Comparison of ENCODE assay signal across 8 mouse cellular contexts in genomic region chr7:142284615-142285080, GRCm38 (mm10). TPM values are rescaled to one million over a fixed set of nuclear protein-coding genes. Genes with fewer than 3 reads are reported as not detected.
DNase-seq lines count a peak whose midpoint lies in the region; ATAC-seq lines count a peak whose summit lies in the region.

No protein-coding gene starts in this region.

- H3K27ac ChIP-seq in brown adipose tissue, adult 24 weeks (replicated peaks; ENCODE audit: low read depth, low read length), result peak overlapping the region; percentile 65
- H3K27ac ChIP-seq in heart, embryonic 13.5 days (replicated peaks), result peak overlapping the region; percentile 87
- peak overlapping the region; percentile 55 for H3K27ac ChIP-seq in liver, embryonic 12.5 days
- H3K27ac ChIP-seq in stomach, embryonic 15.5 days, result peak overlapping the region; percentile 89

- H3K27me3 ChIP-seq in heart, embryonic 13.5 days (replicated peaks), result no peaks in the 10 kb centered on the region; the same call in 1 of the 2 replicates
- peaks cover 60% of the 10 kb centered on the region for H3K27me3 ChIP-seq in liver, embryonic 12.5 days (replicated peaks)
- H3K27me3 ChIP-seq in stomach, embryonic 15.5 days (replicated peaks), result no peaks in the 10 kb centered on the region

- no peaks in the 10 kb centered on the region for H3K4me1 ChIP-seq in brown adipose tissue, adult 24 weeks (ENCODE audit: control insufficient read depth, insufficient read depth, insufficient read length, low read length)
- peaks cover 34% of the 10 kb centered on the region for H3K4me1 ChIP-seq in heart, embryonic 13.5 days
- peaks cover 12% of the 10 kb centered on the region for H3K4me1 ChIP-seq in liver, embryonic 12.5 days
- H3K4me1 ChIP-seq in stomach, embryonic 15.5 days, result 0 out of 2 replicates have a peak, but pooled peaks cover 7% of the 10 kb centered on the region

- peak overlapping the region; percentile 87 for H3K9ac ChIP-seq in heart, embryonic 13.5 days
- H3K9ac ChIP-seq in liver, embryonic 12.5 days, result peak overlapping the region; percentile 61
- H3K9ac ChIP-seq in stomach, embryonic 15.5 days, result peak overlapping the region; percentile 48; the same call in 1 of the 2 replicates

- WGBS in heart, embryonic 13.5 days, result under 1% methylated on average over 19 of the region's 19 CpGs
- WGBS in liver, embryonic 12.5 days (ENCODE audit: insufficient replicate concordance), result under 1% methylated on average over 19 of the region's 19 CpGs
- under 1% methylated on average over 19 of the region's 19 CpGs for WGBS in stomach, embryonic 15.5 days

- H3K36me3 ChIP-seq in heart, embryonic 13.5 days, result no peaks in the 10 kb centered on the region
- H3K36me3 ChIP-seq in liver, embryonic 12.5 days, result no peaks in the 10 kb centered on the region
- no peaks in the 10 kb centered on the region for H3K36me3 ChIP-seq in stomach, embryonic 15.5 days

- peak; percentile 58; the same call in 1 of the 2 replicates for ATAC-seq in heart, embryonic 13.5 days (ENCODE audit: extremely low read depth, insufficient number of reproducible peaks, low FRiP score, low TSS enrichment)
- no peak for ATAC-seq in liver, embryonic 12.5 days
- peak; percentile 83; the same call in 1 of the 2 replicates for ATAC-seq in stomach, embryonic 15.5 days (ENCODE audit: insufficient read depth, low FRiP score, low read depth)

- H3K4me3 ChIP-seq in brown adipose tissue, adult 24 weeks (ENCODE audit: insufficient read depth, low read depth, low read length), result peak overlapping the region; percentile 87
- H3K4me3 ChIP-seq in heart, embryonic 13.5 days, result peak overlapping the region; percentile 66
- H3K4me3 ChIP-seq in liver, embryonic 12.5 days, result peak overlapping the region; percentile 61
- H3K4me3 ChIP-seq in stomach, embryonic 15.5 days (replicated peaks), result peak overlapping the region; percentile 59

- peak; percentile 90 for DNase-seq in CD4-positive, CD25-positive, alpha-beta regulatory T cell, adult 2 months (ENCODE audit: low read depth, low spot score)
- DNase-seq in fat pad, adult 2 months (ENCODE audit: extremely low read depth, low read depth, low spot score), result peak; percentile 30
- DNase-seq in kidney, postnatal 10 days, result peak; percentile 96
- peak; percentile 78 to 85 for DNase-seq in natural killer cell, adult 2 months (ENCODE audit: low spot score in 2 of 2)

- H3K4me2 ChIP-seq in heart, embryonic 13.5 days, result peak overlapping the region; percentile 88
- peak overlapping the region; percentile 85 for H3K4me2 ChIP-seq in liver, embryonic 12.5 days
- peak overlapping the region; percentile 74 for H3K4me2 ChIP-seq in stomach, embryonic 15.5 days

- H3K9me3 ChIP-seq in heart, embryonic 13.5 days, result no peaks in the 10 kb centered on the region
- H3K9me3 ChIP-seq in liver, embryonic 12.5 days (replicated peaks), result no peaks in the 10 kb centered on the region
- H3K9me3 ChIP-seq in stomach, embryonic 15.5 days, result no peaks in the 10 kb centered on the region

RNA-seq across cellular contexts. Expression of gene Gm4559, which starts 10.5 kb away (rescaled TPM):
- polyA plus RNA-seq in brown adipose tissue, adult 24 weeks (2012; ENCODE audit: insufficient read depth, insufficient read length, missing spikeins), result not detected in 2 replicates
- polyA plus RNA-seq in heart, embryonic 13.5 days (2015; fragmentation: Nextera tagmentation; extraction: Ambion mirVana), result not detected in 2 replicates
- not detected in 2 replicates for polyA plus RNA-seq in liver, embryonic 12.5 days (2016; fragmentation: Nextera tagmentation; extraction: Ambion mirVana)
- not detected in 2 replicates for polyA plus RNA-seq in stomach, embryonic 15.5 days (2015; fragmentation: Nextera tagmentation; extraction: Ambion mirVana)

RNA-seq across cellular contexts. Expression of gene Krtap5-1, which starts 12.3 kb away (rescaled TPM):
- polyA plus RNA-seq in brown adipose tissue, adult 24 weeks (2012; ENCODE audit: insufficient read depth, insufficient read length, missing spikeins), result not detected in 2 replicates
- not detected in 2 replicates for polyA plus RNA-seq in heart, embryonic 13.5 days (2015; fragmentation: Nextera tagmentation; extraction: Ambion mirVana)
- polyA plus RNA-seq in liver, embryonic 12.5 days (2016; fragmentation: Nextera tagmentation; extraction: Ambion mirVana), result not detected in 2 replicates
- polyA plus RNA-seq in stomach, embryonic 15.5 days (2015; fragmentation: Nextera tagmentation; extraction: Ambion mirVana), result not detected in 2 replicates

RNA-seq across cellular contexts. Expression of gene Krtap5-4, which starts 18.7 kb away (rescaled TPM):
- not detected in 2 replicates for polyA plus RNA-seq in brown adipose tissue, adult 24 weeks (2012; ENCODE audit: insufficient read depth, insufficient read length, missing spikeins)
- polyA plus RNA-seq in heart, embryonic 13.5 days (2015; fragmentation: Nextera tagmentation; extraction: Ambion mirVana), result not detected in 2 replicates
- not detected in 2 replicates for polyA plus RNA-seq in liver, embryonic 12.5 days (2016; fragmentation: Nextera tagmentation; extraction: Ambion mirVana)
- not detected in 2 replicates for polyA plus RNA-seq in stomach, embryonic 15.5 days (2015; fragmentation: Nextera tagmentation; extraction: Ambion mirVana)

RNA-seq across cellular contexts. Expression of gene Gm2431, which starts 26.5 kb away (rescaled TPM):
- polyA plus RNA-seq in brown adipose tissue, adult 24 weeks (2012; ENCODE audit: insufficient read depth, insufficient read length, missing spikeins), result not detected in 2 replicates
- not detected in 2 replicates for polyA plus RNA-seq in heart, embryonic 13.5 days (2015; fragmentation: Nextera tagmentation; extraction: Ambion mirVana)
- polyA plus RNA-seq in liver, embryonic 12.5 days (2016; fragmentation: Nextera tagmentation; extraction: Ambion mirVana), result not detected in 2 replicates
- polyA plus RNA-seq in stomach, embryonic 15.5 days (2015; fragmentation: Nextera tagmentation; extraction: Ambion mirVana), result not detected in 2 replicates

RNA-seq across cellular contexts. Expression of gene Gm40460, which starts 43.8 kb away (rescaled TPM):
- not detected in 2 replicates for polyA plus RNA-seq in brown adipose tissue, adult 24 weeks (2012; ENCODE audit: insufficient read depth, insufficient read length, missing spikeins)
- not detected in 2 replicates for polyA plus RNA-seq in heart, embryonic 13.5 days (2015; fragmentation: Nextera tagmentation; extraction: Ambion mirVana)
- not detected in 2 replicates for polyA plus RNA-seq in liver, embryonic 12.5 days (2016; fragmentation: Nextera tagmentation; extraction: Ambion mirVana)
- not detected in 2 replicates for polyA plus RNA-seq in stomach, embryonic 15.5 days (2015; fragmentation: Nextera tagmentation; extraction: Ambion mirVana)

Comparison
In these comparisons a context has a peak if more than half of its experiments do, and no peak if none do; other contexts are left out.
1. DNase-seq: peak in every context shown above with its lines; median percentile 96 in kidney, postnatal 10 days; 90 in CD4-positive, CD25-positive, alpha-beta regulatory T cell, adult 2 months; 82 in natural killer cell, adult 2 months; 30 in fat pad, adult 2 months.